Mouse (Mus musculus): ENCODE results near the gene Dio3. TPM values are rescaled to one million over a fixed set of nuclear protein-coding genes. Genes with fewer than 3 reads are reported as not detected.

Dio3 gene
- 0.31 and 0.60 TPM in 2 replicates for polyA plus RNA-seq (2021; fragmentation: Nextera tagmentation)
- long read RNA-seq, experiment 1, partial matches to known transcripts, result 0 of 3 reads
- long read RNA-seq, experiment 1, other reads (novel, unspliced or antisense), result 0 of 3 reads
- long read RNA-seq, experiment 2, result 0 reads

GRCm38 (mm10) chr12:110278853-110279252, at the start of gene Dio3:
Gene Dio3 (plus strand): TSS chr12:110279068.

Other genes with a start within 250 kb of the Dio3 start
- gene Ppp2r5c, start 168.1 kb downstream of the Dio3 start, polyA plus RNA-seq (2021; fragmentation: Nextera tagmentation), result 135 and 209 TPM in 2 replicates

Data from left cerebral cortex, adult 6 months (tissue).